Mouse (Mus musculus) liver, adult 2 months (tissue): ENCODE results near the gene Il25.

ENCODE experiments used
- CTCF ChIP-seq: fragments of 200-500 bp; IDR thresholded peaks from 2 replicates; pipeline ENCODE4 v1.5.1; 2011; ENCODE audit warnings: low read depth, low read length, control low read depth
- POLR2A ChIP-seq: fragments of 200-500 bp; IDR thresholded peaks from 2 replicates; pipeline ENCODE4 v1.6.1; 2011; ENCODE audit warnings: low read length, control low read depth; ENCODE audit not compliant: insufficient read depth; ENCODE audit errors: extremely low read depth

GRCm38 (mm10) chr14:54935904-54936830, 3.7 kb downstream of the Il25 start, which contains the start of gene Cmtm5:
- no peak for TF ChIP-seq CTCF
- TF ChIP-seq POLR2A = no peak
